Mouse (Mus musculus) embryonic facial prominence, embryonic 14.5 days (tissue): Measurements from ENCODE around the gene Tmem169. TPM values are rescaled to one million over a fixed set of nuclear protein-coding genes. Genes with fewer than 3 reads are reported as not detected.
A peak's percentile ranks its signal among the peaks of the same experiment; 100 is the strongest.
"Not testable (repeated sequence)": the region's sequence is repeated elsewhere in the genome, so short reads cannot be mapped to it uniquely, and the experiment has no call there.

ENCODE experiments used
- ATAC-seq: fragments of 200-750 bp; cut with Nextera tagmentation; 2 replicates; pipeline ENCODE4 v1.8.0; 2017; ENCODE audit warnings: low read depth, moderate number of reproducible peaks, moderate TSS enrichment
- DNase-seq: peaks from one replicate; pipeline ENCODE4 v3.0.0-alpha.2; 2015; ENCODE audit warnings: low spot score
- H3K27ac ChIP-seq: fragments of 300-500 bp; sonication (generic); replicated peaks from 2 replicates; pipeline ENCODE4 v1.5.1; 2014; ENCODE audit warnings: low read depth, mild to moderate bottlenecking, low read length, moderate library complexity
- H3K27me3 ChIP-seq: fragments of 300-500 bp; sonication (generic); replicated peaks from 2 replicates; pipeline ENCODE4 v1.6.1; 2014; ENCODE audit warnings: low read length; ENCODE audit not compliant: control insufficient read depth, insufficient read depth
- H3K36me3 ChIP-seq: fragments of 300-500 bp; sonication (generic); 2 replicates; pipeline ENCODE4 v1.6.1; 2014; ENCODE audit warnings: low read length, mixed read lengths; ENCODE audit not compliant: control insufficient read depth, insufficient read depth
- H3K4me1 ChIP-seq: fragments of 300-500 bp; sonication (generic); 2 replicates; pipeline ENCODE4 v1.6.1; 2014; ENCODE audit warnings: antibody characterized with exemption, low read length; ENCODE audit not compliant: control insufficient read depth, insufficient read depth
- H3K4me2 ChIP-seq: fragments of 300-500 bp; sonication (generic); 2 replicates; pipeline ENCODE4 v1.6.1; 2014; ENCODE audit warnings: low read depth, mild to moderate bottlenecking, low read length, moderate library complexity, mixed read lengths
- H3K4me3 ChIP-seq: fragments of 300-500 bp; sonication (generic); 2 replicates; pipeline ENCODE4 v1.5.1; 2014; ENCODE audit warnings: low read depth, mild to moderate bottlenecking, low read length
- H3K9ac ChIP-seq: fragments of 300-500 bp; sonication (generic); 2 replicates; pipeline ENCODE4 v1.6.1; 2014; ENCODE audit warnings: low read depth, mild to moderate bottlenecking, low read length, moderate library complexity, mixed read lengths
- H3K9me3 ChIP-seq: fragments of 300-500 bp; sonication (generic); 2 replicates; pipeline ENCODE4 v1.6.1; 2016; ENCODE audit warnings: low read length; ENCODE audit not compliant: control insufficient read depth
- WGBS: fragments of 180-500 bp; shearing (Covaris S2); extraction: QIAGEN DNeasy Blood & Tissue Kit; methylation state at CpG from one replicate; pipeline ENCODE4 v1.1.7; 2014; 5-methylcytosine and 5-hydroxymethylcytosine counted together
- polyA plus RNA-seq: library from polyadenylated mRNA; unstranded; fragments of >200 nt; fragmentation: Nextera tagmentation; extraction: Ambion mirVana; gene quantifications from 2 replicates; pipeline ENCODE4 v1.2.1, GENCODE M21; 2014

The Tmem169 gene
- polyA plus RNA-seq, 1 experiment from 2014 or later = 4.0 TPM

DNA sequence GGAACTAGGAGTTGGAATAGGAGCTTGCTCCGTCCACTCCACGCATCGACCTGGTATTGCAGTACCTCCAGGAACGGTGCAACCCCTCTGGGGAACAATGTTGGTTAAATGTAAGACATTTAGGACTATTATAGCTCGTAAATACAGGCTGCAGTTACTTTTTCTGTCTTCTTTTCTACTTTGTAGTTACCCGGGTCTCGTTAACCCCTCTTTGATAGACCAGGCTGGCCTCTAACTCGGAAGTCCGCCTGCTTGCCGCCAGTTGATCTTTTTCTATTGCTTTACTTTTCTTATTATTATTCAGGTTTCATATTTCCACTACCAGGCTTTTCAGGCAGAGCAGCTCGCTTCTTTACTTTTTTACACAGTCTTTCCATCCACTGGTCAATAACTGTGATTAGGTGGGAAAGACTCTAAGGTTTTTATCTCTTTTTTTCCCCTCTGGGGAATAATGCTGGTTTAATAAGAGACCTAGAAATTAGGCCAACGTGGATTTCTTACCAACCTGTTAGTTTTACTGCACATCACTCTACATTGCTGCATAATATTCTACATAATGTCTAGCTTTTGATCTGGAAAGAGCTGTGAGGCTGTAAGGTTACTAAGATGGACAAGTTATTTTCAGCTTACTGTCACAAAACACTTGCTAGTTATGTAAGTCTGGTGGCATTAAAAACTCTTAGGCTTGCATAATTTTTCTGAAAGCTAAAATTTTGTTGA, 39.7 kb upstream of the Tmem169 start:
- Histone ChIP-seq H3K27me3 (no peaks in the 10 kb centered on the region), H3K9me3 (no peaks in the 10 kb centered on the region), H3K4me1 (no peaks in the 10 kb centered on the region), H3K4me2 (peak overlapping the region; percentile 69), H3K9ac (no peak overlapping the region; the same call in 1 of the 2 replicates), H3K27ac (peak overlapping the region; percentile 98), H3K36me3 (no peaks in the 10 kb centered on the region), H3K4me3 (peak overlapping the region; percentile 49)
- peak; percentile 97 for DNase-seq
- peak; percentile 91 for ATAC-seq
- under 1% methylated on average over 12 of the region's 12 CpGs for WGBS

- H3K4me2 ChIP-seq, H3K27ac ChIP-seq, H3K27me3 ChIP-seq, H3K4me1 ChIP-seq, H3K36me3 ChIP-seq, H3K9me3 ChIP-seq, H3K9ac ChIP-seq, ATAC-seq, H3K4me3 ChIP-seq, DNase-seq: not testable (repeated sequence)
- WGBS = 54% methylated on average over 9 of the region's 9 CpGs
Measured at GRCm38 (mm10) chr1:72248226-72248737, 35.9 kb upstream of the Tmem169 start.

DNA sequence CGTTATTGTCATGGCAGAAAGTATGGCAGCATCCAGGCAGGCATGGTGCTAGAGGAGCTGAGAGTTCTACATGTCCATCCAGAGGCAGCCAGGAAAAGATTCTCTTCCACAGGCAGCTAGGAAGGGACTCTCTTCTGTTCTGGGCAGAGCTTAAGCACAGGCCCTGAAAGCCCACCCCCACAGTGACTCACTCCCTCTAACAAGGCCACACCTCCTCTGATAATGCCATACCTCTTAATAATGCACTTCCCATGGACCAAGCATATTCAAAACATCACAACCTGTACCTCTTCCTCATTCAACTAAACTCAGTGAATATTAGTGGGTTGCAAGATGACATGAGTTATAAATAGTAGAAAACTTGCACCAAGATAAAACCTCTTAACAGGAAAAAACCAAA, 32.4 kb upstream of the Tmem169 start:
- ATAC-seq (no peak), DNase-seq (no peak)
- H3K27ac ChIP-seq = no peak overlapping the region
- H3K9me3 ChIP-seq = no peaks in the 10 kb centered on the region
- H3K9ac ChIP-seq = no peak overlapping the region
- 78% methylated on average over 1 of the region's 1 CpGs for WGBS
- no peaks in the 10 kb centered on the region for H3K36me3 ChIP-seq
- H3K27me3 ChIP-seq = no peaks in the 10 kb centered on the region
- no peak overlapping the region for H3K4me3 ChIP-seq
- no peaks in the 10 kb centered on the region for H3K4me1 ChIP-seq
- H3K4me2 ChIP-seq = no peak overlapping the region

DNA sequence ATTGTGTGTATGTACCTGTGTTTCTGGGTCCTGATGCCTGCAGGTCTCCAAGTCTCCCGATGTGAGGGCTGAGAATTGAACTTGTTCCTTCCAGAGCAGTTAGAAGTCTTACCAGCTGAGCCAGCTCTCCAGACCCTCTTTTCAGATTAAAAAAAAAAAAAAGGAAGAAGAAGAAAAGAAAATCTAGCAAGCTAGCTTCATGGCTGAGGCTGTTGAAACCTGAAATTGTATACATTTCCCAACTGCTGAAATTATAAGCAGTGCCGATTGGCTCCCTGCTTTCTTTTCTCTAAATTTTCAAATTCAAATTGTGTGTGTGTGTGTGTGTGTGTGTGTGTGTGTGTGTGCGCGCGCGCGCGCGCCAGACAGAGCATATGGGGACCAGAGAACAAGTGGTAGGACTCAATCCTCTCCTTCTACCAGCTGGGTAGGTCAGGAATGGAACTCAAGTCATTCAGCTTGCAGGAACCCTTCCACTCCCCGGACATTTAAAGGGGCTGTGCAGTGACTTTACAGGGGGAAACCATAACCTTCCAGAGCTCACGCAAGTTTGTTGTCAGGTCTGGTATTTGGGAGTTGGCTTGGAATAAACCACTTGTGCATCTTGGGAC, 30.2 kb upstream of the Tmem169 start:
- Histone ChIP-seq H3K27me3 (no peaks in the 10 kb centered on the region), H3K27ac (peak overlapping the region; percentile 90), H3K9ac (peak overlapping the region; percentile 55; the same call in 1 of the 2 replicates), H3K36me3 (no peaks in the 10 kb centered on the region), H3K4me3 (peak overlapping the region; percentile 39), H3K9me3 (no peaks in the 10 kb centered on the region), H3K4me1 (no peaks in the 10 kb centered on the region), H3K4me2 (peak overlapping the region; percentile 60)
- ATAC-seq = no peak
- peak; percentile 31 for DNase-seq
- WGBS = 34% methylated on average over 11 of the region's 11 CpGs

DNA sequence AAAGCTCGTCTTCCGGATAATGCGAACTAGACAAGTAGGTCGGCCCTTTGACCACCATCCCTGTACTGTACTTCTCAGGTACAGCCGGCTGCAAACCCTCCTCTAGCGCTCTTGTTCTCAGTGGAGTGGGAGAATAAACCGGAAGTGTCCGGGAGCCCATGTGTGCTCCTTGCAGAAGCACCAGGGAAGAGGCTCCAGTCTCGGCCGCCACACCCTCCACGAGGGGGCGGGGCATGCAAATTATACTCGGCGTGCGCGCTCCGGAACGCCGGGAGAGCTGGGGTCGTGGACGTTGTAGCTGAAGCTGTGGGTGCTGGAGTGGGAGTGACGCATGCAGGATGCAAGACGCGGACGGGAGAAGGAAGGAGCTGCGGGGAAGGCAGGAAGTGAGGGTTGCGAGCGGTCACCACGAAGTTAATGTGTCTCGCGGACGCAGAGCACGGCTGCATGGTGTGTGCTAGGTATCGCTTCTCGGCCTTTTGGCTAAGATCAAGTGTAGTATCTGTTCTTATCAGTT, 29.6 kb upstream of the Tmem169 start:
- Histone ChIP-seq H3K9ac (peak overlapping the region; percentile 55), H3K4me2 (peak overlapping the region; percentile 60), H3K36me3 (0 out of 2 replicates have a peak, but pooled peaks cover 3% of the 10 kb centered on the region), H3K27me3 (no peaks in the 10 kb centered on the region), H3K27ac (peak overlapping the region; percentile 90), H3K9me3 (no peaks in the 10 kb centered on the region), H3K4me1 (no peaks in the 10 kb centered on the region), H3K4me3 (peak overlapping the region; percentile 39)
- ATAC-seq (peak; percentile 90), DNase-seq (peak; percentile 95)
- WGBS = under 1% methylated on average over 35 of the region's 35 CpGs

GRCm38 (mm10) chr1:72255062-72255853, 28.9 kb upstream of the Tmem169 start:
- H3K4me1 ChIP-seq = no peaks in the 10 kb centered on the region
- 0 out of 2 replicates have a peak, but pooled peaks cover 8% of the 10 kb centered on the region for H3K36me3 ChIP-seq
- H3K27me3 ChIP-seq = no peaks in the 10 kb centered on the region
- H3K27ac ChIP-seq = peak overlapping the region; percentile 90
- peak overlapping the region; percentile 55 for H3K9ac ChIP-seq
- no peaks in the 10 kb centered on the region for H3K9me3 ChIP-seq
- H3K4me3 ChIP-seq = peak overlapping the region; percentile 39
- whole genome bisulfite sequencing = 3% methylated on average over 15 of the region's 15 CpGs
- H3K4me2 ChIP-seq = peak overlapping the region; percentile 60
- peak; percentile 91 for ATAC-seq
- peak; percentile 98 for DNase-seq

DNA sequence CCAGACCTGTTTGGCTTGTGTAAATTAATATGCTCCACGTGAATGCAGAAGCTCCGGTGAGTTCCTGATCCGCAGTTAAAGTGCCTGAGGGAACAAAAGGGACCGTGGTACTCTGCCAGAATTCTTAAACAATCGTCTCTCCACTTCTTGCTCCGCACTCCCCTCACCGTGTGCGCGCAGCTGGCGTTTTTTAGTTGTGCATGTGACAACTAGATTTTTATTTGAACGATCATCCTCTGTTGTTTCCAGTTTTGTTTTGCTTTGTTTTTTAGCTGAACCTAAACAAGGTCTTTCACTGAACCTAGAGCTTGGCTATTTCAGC, 28.4 kb upstream of the Tmem169 start:
- DNase-seq = no peak
- Histone ChIP-seq H3K27me3 (no peaks in the 10 kb centered on the region), H3K4me2 (peak overlapping the region; percentile 60), H3K9ac (peak overlapping the region; percentile 55; the same call in 1 of the 2 replicates), H3K36me3 (0 out of 2 replicates have a peak, but pooled peaks cover 12% of the 10 kb centered on the region), H3K9me3 (no peaks in the 10 kb centered on the region), H3K4me1 (no peaks in the 10 kb centered on the region), H3K27ac (peak overlapping the region; percentile 90), H3K4me3 (peak overlapping the region; percentile 39)
- ATAC-seq = no peak
- 33% methylated on average over 11 of the region's 11 CpGs for WGBS
